Mouse (Mus musculus) ES-Bruce4 (cell line): ENCODE results near the gene Gabbr1. TPM values are rescaled to one million over a fixed set of nuclear protein-coding genes. Genes with fewer than 3 reads are reported as not detected.
A peak's percentile ranks its signal among the peaks of the same experiment; 100 is the strongest.

Source experiments
- H3K27ac ChIP-seq: 2 replicates; pipeline ENCODE4 v1.5.1; 2012; ENCODE audit warnings: low read length, inconsistent platforms; ENCODE audit not compliant: insufficient read depth
- H3K27me3 ChIP-seq: 2 replicates; pipeline ENCODE4 v1.6.1; 2012; ENCODE audit warnings: mild to moderate bottlenecking, low read length, inconsistent platforms; ENCODE audit not compliant: control insufficient read depth, poor library complexity, insufficient read depth, severe bottlenecking
- H3K36me3 ChIP-seq: 2 replicates; pipeline ENCODE4 v1.6.1; 2012; ENCODE audit warnings: inconsistent platforms, mild to moderate bottlenecking, low read length, moderate library complexity; ENCODE audit not compliant: control insufficient read depth, poor library complexity, insufficient read depth, severe bottlenecking
- H3K4me1 ChIP-seq: one replicate; pipeline ENCODE4 v1.8.1; 2011; ENCODE audit warnings: low read length; ENCODE audit not compliant: control insufficient read depth, insufficient read depth
- H3K4me3 ChIP-seq: 2 replicates; pipeline ENCODE4 v1.5.1; 2011; ENCODE audit warnings: low read depth, mild to moderate bottlenecking, low read length
- H3K9ac ChIP-seq: 2 replicates; pipeline ENCODE4 v1.6.1; 2012; ENCODE audit warnings: low read depth, mild to moderate bottlenecking, inconsistent platforms; ENCODE audit not compliant: poor library complexity, severe bottlenecking
- H3K9me3 ChIP-seq: replicated peaks from 2 replicates; pipeline ENCODE4 v1.6.1; 2012; ENCODE audit warnings: mild to moderate bottlenecking, low read length, inconsistent platforms; ENCODE audit not compliant: control insufficient read depth, poor library complexity, insufficient read depth, severe bottlenecking
- CTCF ChIP-seq: IDR thresholded peaks from one replicate; pipeline ENCODE4 v1.8.1; 2011; ENCODE audit warnings: low read depth, low read length
- EP300 ChIP-seq: IDR thresholded peaks from 2 replicates; pipeline ENCODE4 v1.6.1; 2011; ENCODE audit warnings: low read depth, low read length; ENCODE audit not compliant: insufficient read depth
- POLR2A ChIP-seq: IDR thresholded peaks from one replicate; pipeline ENCODE4 v1.8.1; 2011; ENCODE audit warnings: low read length; ENCODE audit not compliant: insufficient read depth
- polyA plus RNA-seq: library from polyadenylated mRNA; stranded (reverse); fragments of >200 nt; gene quantifications from 2 replicates; pipeline ENCODE4 v1.2.4, GENCODE M21; 2011; ENCODE audit warnings: low read depth; ENCODE audit not compliant: missing spikeins, insufficient read depth, insufficient read length

The Gabbr1 gene
- polyA plus RNA-seq, 1 experiment = 163 TPM

DNA sequence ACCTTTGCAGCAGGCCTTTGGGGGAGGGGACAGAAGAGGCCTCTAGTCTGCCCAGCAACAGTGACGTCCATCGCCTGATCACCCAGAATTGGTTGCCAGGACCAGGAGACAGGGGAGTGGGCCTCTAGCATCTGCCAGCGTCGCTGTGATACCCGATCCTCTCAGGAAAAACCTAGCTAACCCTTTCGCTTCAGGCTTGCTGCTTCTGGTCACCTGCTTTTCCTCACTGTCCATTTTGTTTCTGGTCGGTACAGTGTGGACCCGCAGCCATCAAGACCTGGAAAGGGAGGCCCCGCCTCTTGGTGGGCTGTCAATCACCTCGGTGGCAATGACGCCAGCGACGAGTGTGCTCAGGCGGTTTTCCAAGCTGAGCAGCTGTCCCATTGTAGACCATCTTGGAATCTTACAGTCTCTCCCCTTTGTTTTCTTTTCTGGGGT is 17.1 kb upstream of the Gabbr1 start:
- peak overlapping the region; percentile 82; the same call in 1 of the 2 replicates for H3K9ac ChIP-seq
- H3K36me3 ChIP-seq = no peaks in the 10 kb centered on the region
- H3K4me1 ChIP-seq = peaks cover 7% of the 10 kb centered on the region
- no peaks in the 10 kb centered on the region for H3K9me3 ChIP-seq
- peak overlapping the region; percentile 100 for H3K27ac ChIP-seq
- no peaks in the 10 kb centered on the region for H3K27me3 ChIP-seq
- peak overlapping the region; percentile 65 for H3K4me3 ChIP-seq
- TF ChIP-seq EP300 (peak; percentile 74), CTCF (no peak), POLR2A (peak; percentile 18)

DNA sequence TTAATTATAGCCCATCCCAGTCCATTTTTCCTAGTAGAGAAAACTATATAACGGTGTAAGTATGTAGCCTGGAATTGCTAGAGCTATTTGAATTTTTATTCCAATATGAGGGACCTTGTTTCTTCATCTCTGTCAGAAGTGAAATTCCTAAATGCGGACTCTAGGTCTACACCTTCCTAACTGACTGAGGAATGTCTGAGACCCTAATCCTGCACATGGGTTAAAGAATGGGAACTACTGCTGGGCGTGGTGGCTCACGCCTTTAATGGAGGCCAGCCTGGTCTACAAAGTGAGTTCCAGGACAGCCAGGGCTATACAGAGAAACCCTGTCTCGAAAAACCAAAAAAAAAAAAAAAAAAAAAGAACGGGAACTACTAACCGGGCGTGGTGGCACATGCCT is 16.6 kb upstream of the Gabbr1 start:
- Histone ChIP-seq H3K27me3 (no peaks in the 10 kb centered on the region), H3K9ac (peak overlapping the region; percentile 82), H3K4me3 (no peak overlapping the region), H3K9me3 (no peaks in the 10 kb centered on the region), H3K27ac (peak overlapping the region; percentile 100), H3K36me3 (no peaks in the 10 kb centered on the region), H3K4me1 (peaks cover 7% of the 10 kb centered on the region)
- TF ChIP-seq POLR2A (no peak), CTCF (no peak), EP300 (no peak)

DNA sequence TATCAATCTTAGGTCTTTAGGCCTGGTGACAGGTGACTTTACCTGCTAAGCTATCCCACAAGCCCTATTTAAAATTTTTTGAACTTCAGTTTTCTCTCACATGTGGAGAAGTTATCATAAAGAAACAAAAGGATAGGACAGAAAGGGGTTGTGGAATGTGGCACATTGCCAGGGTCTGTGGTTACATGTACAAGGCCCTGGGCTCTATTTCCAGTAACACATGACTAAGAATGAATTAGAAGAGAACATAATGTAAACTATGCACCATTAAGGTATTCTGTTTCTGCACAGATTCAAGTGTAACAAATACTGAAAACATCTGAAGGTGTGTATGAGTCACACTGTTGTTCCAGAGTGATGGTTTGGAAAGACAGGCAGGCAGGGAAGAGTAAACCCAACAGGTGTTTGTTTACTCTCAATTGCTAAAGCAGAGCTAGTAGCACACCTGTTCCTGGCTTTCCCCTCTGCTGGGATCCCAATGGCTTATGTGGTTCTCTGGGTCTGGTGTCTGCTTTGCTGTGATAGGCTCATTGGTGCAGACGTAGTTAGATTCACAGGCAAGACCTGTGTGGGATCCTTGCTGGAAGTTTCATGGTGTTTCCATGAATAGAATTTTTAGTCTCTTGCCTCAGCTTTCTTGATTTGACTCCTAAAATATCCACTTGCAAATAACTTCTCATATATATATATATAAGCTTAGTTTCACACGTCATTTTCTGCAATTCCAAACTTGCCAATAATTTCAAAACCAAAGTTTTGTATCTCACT is 6.5 kb upstream of the Gabbr1 start:
- H3K4me1 ChIP-seq = no peaks in the 10 kb centered on the region
- no peak for TF ChIP-seq CTCF
- no peak for TF ChIP-seq EP300
- no peak for TF ChIP-seq POLR2A
- no peak overlapping the region for H3K4me3 ChIP-seq
- no peak overlapping the region for H3K9ac ChIP-seq
- H3K36me3 ChIP-seq = no peaks in the 10 kb centered on the region
- no peak overlapping the region for H3K27ac ChIP-seq
- H3K27me3 ChIP-seq = no peaks in the 10 kb centered on the region
- H3K9me3 ChIP-seq = no peaks in the 10 kb centered on the region

DNA sequence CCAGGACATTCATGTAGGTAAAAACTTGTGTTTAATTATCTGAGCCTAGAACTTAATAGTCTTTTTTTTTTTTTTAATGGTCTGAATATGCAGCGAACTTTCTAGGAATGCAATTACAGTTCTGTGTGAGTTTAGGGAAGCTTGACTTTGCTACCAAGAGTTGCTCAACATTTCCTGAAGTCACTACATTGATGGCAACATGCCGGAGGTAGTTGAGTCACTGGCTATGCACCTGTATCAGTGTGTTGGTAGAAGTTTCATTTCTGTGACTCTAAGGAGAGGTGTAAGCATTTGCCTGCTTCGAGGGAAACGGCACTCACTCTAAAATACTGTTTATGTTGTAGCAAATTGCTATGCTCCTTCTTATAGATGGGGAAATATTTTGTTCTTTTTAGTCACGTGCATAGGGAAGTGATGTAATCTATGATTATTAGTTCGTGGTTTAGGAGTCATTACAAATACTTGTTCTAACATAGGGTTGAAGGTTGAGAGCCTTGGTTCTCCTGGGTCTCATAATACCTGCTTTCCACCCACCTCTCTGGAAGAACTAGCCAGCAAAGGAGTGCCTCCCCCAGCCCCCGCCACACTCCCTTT is 1.0 kb upstream of the Gabbr1 start:
- Histone ChIP-seq H3K9me3 (no peaks in the 10 kb centered on the region), H3K4me3 (peak overlapping the region; percentile 99), H3K36me3 (peaks cover 9% of the 10 kb centered on the region), H3K27ac (peak overlapping the region; percentile 94), H3K4me1 (no peaks in the 10 kb centered on the region), H3K27me3 (no peaks in the 10 kb centered on the region), H3K9ac (peak overlapping the region; percentile 97)
- TF ChIP-seq POLR2A (no peak), CTCF (no peak), EP300 (no peak)

DNA sequence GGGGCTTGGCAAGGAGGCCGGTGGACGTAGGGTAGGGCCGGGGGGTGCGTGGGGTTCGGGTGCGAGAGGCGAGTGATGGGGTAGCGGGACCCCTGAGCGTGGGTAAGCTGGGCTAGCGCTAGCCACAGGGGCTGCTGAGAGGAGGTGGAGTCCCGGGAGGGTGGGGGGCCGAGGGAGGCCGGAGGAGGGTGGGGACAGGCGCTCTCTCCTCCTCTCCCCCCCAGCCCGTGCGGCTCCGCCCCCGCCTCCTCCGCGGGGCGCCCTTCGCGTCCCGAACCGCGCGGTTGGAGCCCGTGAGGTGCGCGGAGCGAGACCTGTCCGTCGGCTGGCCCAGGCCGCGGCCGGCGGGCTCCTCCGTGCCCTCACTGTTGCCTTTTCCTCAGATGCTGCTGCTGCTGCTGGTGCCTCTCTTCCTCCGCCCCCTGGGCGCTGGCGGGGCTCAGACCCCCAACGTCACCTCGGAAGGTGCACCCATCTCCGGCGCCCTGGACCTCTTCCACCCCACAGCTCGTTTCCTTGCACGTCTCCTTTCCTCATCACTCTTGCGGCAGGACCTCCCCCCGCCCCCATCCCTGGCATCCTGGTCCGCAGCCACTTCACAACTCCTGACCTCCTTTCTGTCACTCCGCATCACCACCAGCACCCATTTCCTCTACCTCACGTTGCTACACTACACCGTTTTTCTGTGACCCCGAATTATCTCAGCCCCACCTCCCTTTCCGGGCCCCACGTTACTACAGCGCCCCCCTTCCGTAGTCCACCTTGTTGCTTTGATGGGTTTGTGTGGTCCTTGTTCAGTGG is 746 bp downstream of the Gabbr1 start:
- 0 out of 2 replicates have a peak, but pooled peaks have one; percentile 3 for TF ChIP-seq EP300
- TF ChIP-seq CTCF = peak; percentile 28
- no peak for TF ChIP-seq POLR2A
- no peaks in the 10 kb centered on the region for H3K9me3 ChIP-seq
- H3K4me1 ChIP-seq = no peaks in the 10 kb centered on the region
- H3K27ac ChIP-seq = peak overlapping the region; percentile 38
- peak overlapping the region; percentile 93 for H3K4me3 ChIP-seq
- H3K27me3 ChIP-seq = no peaks in the 10 kb centered on the region
- H3K9ac ChIP-seq = peak overlapping the region; percentile 97
- peaks cover 10% of the 10 kb centered on the region for H3K36me3 ChIP-seq
